Mouse (Mus musculus) thymus, adult 2 months (tissue): ENCODE data around the gene Rce1. TPM values are rescaled to one million over a fixed set of nuclear protein-coding genes. Genes with fewer than 3 reads are reported as not detected.
A peak's percentile ranks its signal among the peaks of the same experiment; 100 is the strongest.

Source experiments
- DNase-seq: peaks from one replicate; pipeline ENCODE4 v3.0.0; 2021
- H3K27ac ChIP-seq: fragments of 200-500 bp; 2 replicates; pipeline ENCODE4 v1.5.1; 2012; ENCODE audit warnings: low read length, control low read depth; ENCODE audit not compliant: control insufficient read depth, insufficient read depth
- H3K27me3 ChIP-seq: fragments of 200-500 bp; 2 replicates; pipeline ENCODE4 v1.6.1; 2012; ENCODE audit warnings: mild to moderate bottlenecking, low read length, moderate library complexity, mixed read lengths; ENCODE audit not compliant: control insufficient read depth, insufficient read depth
- H3K36me3 ChIP-seq: fragments of 200-500 bp; 2 replicates; pipeline ENCODE4 v1.6.1; 2012; ENCODE audit warnings: mild to moderate bottlenecking, low read length, moderate library complexity; ENCODE audit not compliant: control insufficient read depth, insufficient read depth
- H3K4me1 ChIP-seq: fragments of 200-500 bp; replicated peaks from 2 replicates; pipeline ENCODE4 v1.6.1; 2012; ENCODE audit warnings: low read length; ENCODE audit not compliant: control insufficient read depth, insufficient read depth
- H3K4me3 ChIP-seq: fragments of 200-500 bp; 2 replicates; pipeline ENCODE4 v1.5.1; 2012; ENCODE audit warnings: mild to moderate bottlenecking, low read length, control low read depth, moderate library complexity; ENCODE audit not compliant: control insufficient read depth, insufficient read depth
- CTCF ChIP-seq: fragments of 200-500 bp; IDR thresholded peaks from 2 replicates; pipeline ENCODE4 v1.5.1; 2012; ENCODE audit warnings: mild to moderate bottlenecking, control low read depth, low read length, moderate library complexity, borderline replicate concordance; ENCODE audit not compliant: control insufficient read depth, poor library complexity, insufficient read depth; ENCODE audit errors: extremely low read depth
- POLR2A ChIP-seq: fragments of 200-500 bp; IDR thresholded peaks from 2 replicates; pipeline ENCODE4 v1.6.1; 2012; ENCODE audit warnings: mild to moderate bottlenecking, low read length, control low read depth, moderate library complexity; ENCODE audit not compliant: control insufficient read depth, poor library complexity, insufficient read depth; ENCODE audit errors: extremely low read depth
- WGBS: fragments of 180-500 bp; shearing (Covaris S2); methylation state at CpG from one replicate; pipeline ENCODE4 v1.1.7; 2018; 5-methylcytosine and 5-hydroxymethylcytosine counted together
- polyA plus RNA-seq: library from polyadenylated mRNA; depleted of rRNA; stranded (reverse); fragments of >200 nt; gene quantifications from 2 replicates; pipeline ENCODE4 v1.2.3, GENCODE M21; 2012

The Rce1 gene
- polyA plus RNA-seq, 1 experiment, result 163 TPM

DNA sequence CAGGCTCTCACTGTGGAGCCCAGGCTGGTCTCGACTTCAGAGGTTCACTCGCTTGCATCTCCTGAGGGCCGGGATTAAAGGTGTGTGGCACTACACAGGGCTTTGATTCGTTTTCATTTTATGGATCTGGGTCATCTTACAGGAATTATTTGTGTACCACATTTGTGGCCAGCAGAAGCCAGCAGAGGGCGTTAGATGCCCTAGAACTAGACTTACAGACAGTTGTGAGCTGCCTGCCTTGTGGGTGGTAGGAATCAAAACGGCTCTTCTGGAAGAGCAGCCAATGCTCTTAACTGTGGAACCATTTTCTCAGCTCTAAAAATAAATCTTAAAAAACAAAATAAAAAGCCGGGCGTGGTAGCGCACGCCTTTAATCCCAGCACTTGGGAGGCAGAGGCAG, 18.8 kb upstream of the Rce1 start:
- TF ChIP-seq POLR2A (no peak), CTCF (no peak)
- no peaks in the 10 kb centered on the region for H3K27me3 ChIP-seq
- H3K4me3 ChIP-seq, result no peak overlapping the region
- H3K4me1 ChIP-seq, result no peaks in the 10 kb centered on the region; the same call in 1 of the 2 replicates
- WGBS, result 52% methylated on average over 10 of the region's 10 CpGs
- no peak for DNase-seq
- H3K36me3 ChIP-seq, result no peaks in the 10 kb centered on the region
- no peak overlapping the region for H3K27ac ChIP-seq

DNA sequence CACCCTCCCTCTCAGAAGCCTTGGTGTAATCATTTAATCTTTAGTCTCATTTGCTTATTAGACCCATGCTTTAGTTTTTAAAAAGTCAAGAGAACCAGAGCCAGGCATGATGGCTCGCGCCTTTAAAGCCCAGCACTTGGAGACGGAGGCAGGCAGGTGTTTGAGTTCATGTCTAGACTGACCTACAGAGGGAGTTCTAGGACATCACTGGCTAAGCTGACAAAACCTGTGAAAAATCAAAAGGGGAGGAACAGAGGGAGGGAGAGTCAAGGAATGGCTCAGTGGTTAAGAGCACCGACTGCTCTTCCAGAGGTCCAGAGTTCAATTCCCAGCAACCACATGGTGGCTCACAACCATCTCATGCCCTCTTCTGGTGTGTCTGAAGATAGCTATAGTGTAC, 10.5 kb upstream of the Rce1 start:
- Histone ChIP-seq H3K4me1 (no peaks in the 10 kb centered on the region), H3K27ac (no peak overlapping the region), H3K27me3 (no peaks in the 10 kb centered on the region), H3K36me3 (no peaks in the 10 kb centered on the region), H3K4me3 (no peak overlapping the region)
- DNase-seq, result no peak
- TF ChIP-seq POLR2A, result no peak
- WGBS, result 64% methylated on average over 4 of the region's 4 CpGs

DNA sequence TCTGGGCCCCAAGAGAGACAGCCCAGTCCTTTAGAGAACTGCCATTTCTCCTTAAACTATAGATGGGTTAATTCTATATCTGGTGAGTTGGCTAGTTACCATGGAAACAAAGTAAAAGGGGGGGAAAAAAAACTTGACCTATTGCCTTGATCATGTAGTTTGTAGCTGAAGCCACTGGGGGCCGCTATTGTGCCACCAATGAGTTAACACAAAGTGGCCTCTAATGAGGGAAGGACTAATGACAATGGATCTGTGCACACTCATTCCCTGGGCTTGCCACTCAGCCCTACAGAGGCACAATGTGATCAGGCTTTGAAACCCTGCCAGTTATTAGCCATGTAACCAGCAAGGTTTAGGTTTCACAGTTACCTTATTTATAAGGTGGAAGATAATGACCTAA, 3.4 kb upstream of the Rce1 start:
- TF ChIP-seq POLR2A, result no peak
- TF ChIP-seq CTCF, result no peak
- Histone ChIP-seq H3K4me3 (no peak overlapping the region), H3K27ac (no peak overlapping the region), H3K4me1 (peaks cover 9% of the 10 kb centered on the region), H3K36me3 (no peaks in the 10 kb centered on the region), H3K27me3 (no peaks in the 10 kb centered on the region)
- 3% methylated on average over 1 of the region's 1 CpGs for WGBS
- DNase-seq, result peak; percentile 45

DNA sequence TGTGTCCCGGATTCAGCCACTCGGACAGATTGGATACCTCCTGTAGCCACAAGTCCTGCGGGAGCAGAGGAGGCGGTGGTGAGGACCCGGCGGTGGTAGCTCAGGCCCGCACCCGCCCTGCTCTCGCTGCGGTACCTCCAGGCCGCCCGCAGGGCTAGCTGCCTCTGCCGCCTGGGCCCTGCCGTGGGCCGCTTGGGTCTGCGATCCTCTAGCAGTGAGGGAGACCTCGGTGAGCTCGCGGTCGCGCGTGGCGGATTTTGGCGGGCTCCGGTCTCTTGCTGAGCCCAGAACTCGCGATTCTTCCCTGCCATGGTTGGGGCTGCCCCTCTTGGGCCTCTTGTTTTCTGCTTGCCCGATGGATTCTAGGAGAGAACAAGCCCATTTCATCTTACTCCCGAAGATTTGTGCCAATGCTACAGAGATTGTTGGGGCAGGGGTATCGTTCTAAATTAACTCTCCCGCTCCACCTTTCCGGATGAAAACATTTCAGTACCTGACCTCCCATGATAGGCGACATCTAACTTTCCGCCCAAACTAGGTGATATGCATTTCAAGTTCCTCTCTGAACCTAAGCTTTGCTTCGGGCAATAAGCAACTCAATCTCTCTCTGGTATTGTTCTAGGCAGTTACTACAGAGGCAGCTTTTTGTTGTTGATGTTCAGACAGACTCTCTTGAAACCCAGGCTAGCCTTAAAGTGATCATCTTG, 541 bp upstream of the Rce1 start:
- no peak for DNase-seq
- WGBS, result 1% methylated on average over 35 of the region's 35 CpGs
- Histone ChIP-seq H3K36me3 (no peaks in the 10 kb centered on the region), H3K4me3 (peak overlapping the region; percentile 83), H3K4me1 (peaks cover 9% of the 10 kb centered on the region), H3K27me3 (no peaks in the 10 kb centered on the region), H3K27ac (no peak overlapping the region)
- TF ChIP-seq CTCF (no peak), POLR2A (no peak)

DNA sequence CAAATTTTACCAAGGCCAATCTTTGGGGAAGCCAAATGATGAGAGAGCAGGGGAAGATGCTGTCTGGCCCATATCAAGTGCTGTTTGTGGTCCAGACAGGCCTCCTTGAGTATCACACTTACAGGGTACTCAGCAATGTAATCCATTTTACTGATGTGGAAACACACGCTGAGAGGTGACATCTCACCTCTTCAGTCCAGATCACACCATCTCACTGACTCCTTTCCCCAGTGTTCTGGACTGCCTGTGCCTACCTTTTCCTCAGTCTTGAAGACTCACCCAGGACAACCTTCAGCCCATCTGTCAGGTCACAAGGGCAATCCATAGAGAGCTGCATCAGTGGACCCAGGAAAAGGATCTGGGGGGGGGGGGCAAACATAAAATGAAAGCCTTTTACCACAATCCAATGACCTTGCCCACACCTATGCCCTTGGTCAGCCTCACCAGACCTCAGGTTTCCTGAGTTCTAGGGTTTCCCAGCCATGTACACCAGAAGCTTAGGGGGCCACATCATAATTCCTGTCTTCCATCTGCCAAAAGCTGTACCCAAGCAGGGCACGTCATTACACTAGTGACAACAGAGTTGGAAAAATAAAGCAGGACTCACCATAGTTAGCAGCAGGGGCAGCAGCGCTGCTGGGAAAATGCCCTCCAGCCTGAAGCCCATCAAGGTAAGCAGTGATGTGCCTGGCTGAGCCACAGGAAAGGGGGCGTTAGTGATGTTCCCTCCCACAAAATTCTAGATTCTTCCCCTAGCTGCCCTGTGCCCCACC, 849 bp downstream of the Rce1 start:
- peak overlapping the region; percentile 83 for H3K4me3 ChIP-seq
- no peaks in the 10 kb centered on the region for H3K36me3 ChIP-seq
- H3K4me1 ChIP-seq, result peaks cover 9% of the 10 kb centered on the region
- no peaks in the 10 kb centered on the region for H3K27me3 ChIP-seq
- H3K27ac ChIP-seq, result no peak overlapping the region
- TF ChIP-seq POLR2A, result no peak
- TF ChIP-seq CTCF, result no peak
- WGBS, result 40% methylated on average over 4 of the region's 4 CpGs
- no peak for DNase-seq

DNA sequence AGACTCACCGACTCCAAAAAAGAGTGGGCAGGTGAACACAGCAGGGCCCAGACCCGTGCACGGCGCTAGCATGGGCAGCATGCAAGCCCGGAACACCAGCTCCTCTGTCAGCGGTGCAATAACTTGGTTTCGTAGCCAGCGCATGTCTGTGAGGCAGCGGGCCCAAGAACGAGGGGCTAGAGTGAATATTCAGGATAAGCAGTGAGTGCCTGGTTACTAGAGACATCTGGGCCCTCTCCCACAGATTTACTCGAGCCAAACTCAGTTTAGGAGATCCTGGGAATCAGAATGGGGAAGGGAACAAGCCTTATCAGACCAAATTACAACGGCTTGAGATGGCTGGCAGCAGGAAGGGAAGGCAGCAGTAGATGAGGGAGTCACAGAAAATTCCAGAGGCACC, 1.4 kb downstream of the Rce1 start:
- Histone ChIP-seq H3K27ac (no peak overlapping the region), H3K36me3 (no peaks in the 10 kb centered on the region), H3K4me1 (peaks cover 9% of the 10 kb centered on the region), H3K4me3 (no peak overlapping the region), H3K27me3 (no peaks in the 10 kb centered on the region)
- no peak for DNase-seq
- TF ChIP-seq CTCF (no peak), POLR2A (no peak)
- WGBS, result 96% methylated on average over 12 of the region's 12 CpGs
